ENCODE assay signal across 8 mouse cellular contexts in genomic region chr2:104743160-104743559, GRCm38 (mm10). TPM values are rescaled to one million over a fixed set of nuclear protein-coding genes. Genes with fewer than 3 reads are reported as not detected.
DNase-seq lines count a peak whose midpoint lies in the region; ATAC-seq and TF ChIP-seq lines count a peak whose summit lies in the region.

No protein-coding gene starts in this region.

- H3K27me3 ChIP-seq in forebrain, embryonic 11.5 days (ENCODE audit: control insufficient read depth, insufficient read depth, low read length), result peaks cover 10% of the 10 kb centered on the region
- no peaks in the 10 kb centered on the region for H3K27me3 ChIP-seq in kidney, adult 2 months (replicated peaks; ENCODE audit: control insufficient read depth, insufficient read depth, low read length)
- no peaks in the 10 kb centered on the region for H3K27me3 ChIP-seq in lung, embryonic 16.5 days (ENCODE audit: control insufficient read depth, insufficient read depth, low read depth, low read length)

- H3K27ac ChIP-seq in forebrain, embryonic 11.5 days (ENCODE audit: low read depth, low read length), result no peak overlapping the region
- H3K27ac ChIP-seq in kidney, adult 2 months (ENCODE audit: insufficient read depth, low read depth, low read length), result peak overlapping the region; percentile 95
- no peak overlapping the region for H3K27ac ChIP-seq in lung, embryonic 16.5 days (ENCODE audit: low read length)

- TF ChIP-seq CTCF in kidney, adult 2 months (conservative IDR thresholded peaks at IDR 0.05; ENCODE audit: insufficient read depth, insufficient read length, low read depth, low read length), result no peak

- TF ChIP-seq POLR2A in kidney, adult 2 months (IDR thresholded peaks at IDR 0.05; ENCODE audit: low read depth, low read length), result no peak

- peak; percentile 32 to 45 for DNase-seq in cerebellum, postnatal 10 days
- DNase-seq in cerebellum, postnatal 4 days (ENCODE audit: low spot score in 2 of 2), result no peak
- no peak for DNase-seq in forebrain, embryonic 11.5 days (ENCODE audit: low spot score)
- peak; percentile 82 for DNase-seq in kidney, adult 2 months
- DNase-seq in right cerebral cortex, postnatal 36 days (ENCODE audit: low spot score in 2 of 2), result no peak
- DNase-seq in gastrocnemius, postnatal 10 days, result no peak
- DNase-seq in c-Kit-positive CD71-positive TER-119-positive erythroid progenitor cells, embryonic 14.5 days (ENCODE audit: low spot score), result no peak

- H3K9me3 ChIP-seq in forebrain, embryonic 11.5 days (ENCODE audit: control insufficient read depth, low read length), result no peaks in the 10 kb centered on the region
- H3K9me3 ChIP-seq in lung, embryonic 16.5 days (ENCODE audit: control insufficient read depth, low read length), result no peaks in the 10 kb centered on the region

- no peak for ATAC-seq in forebrain, embryonic 11.5 days (replicated peaks; ENCODE audit: low FRiP score)
- peak; percentile 22 for ATAC-seq in lung, embryonic 16.5 days (ENCODE audit: low read depth)

- no peaks in the 10 kb centered on the region for H3K36me3 ChIP-seq in forebrain, embryonic 11.5 days (ENCODE audit: control insufficient read depth, insufficient read depth, low read length)
- no peaks in the 10 kb centered on the region for H3K36me3 ChIP-seq in kidney, adult 2 months (ENCODE audit: control insufficient read depth, insufficient read depth, low read length)
- no peaks in the 10 kb centered on the region for H3K36me3 ChIP-seq in lung, embryonic 16.5 days (ENCODE audit: control insufficient read depth, insufficient read depth, low read length)

- peak overlapping the region; percentile 77 for H3K9ac ChIP-seq in forebrain, embryonic 11.5 days (ENCODE audit: low read length)
- peak overlapping the region; percentile 71 for H3K9ac ChIP-seq in lung, embryonic 16.5 days (ENCODE audit: low read length)

- H3K4me2 ChIP-seq in forebrain, embryonic 11.5 days (ENCODE audit: low read depth, low read length, severe bottlenecking), result peak overlapping the region; percentile 99
- H3K4me2 ChIP-seq in lung, embryonic 16.5 days (ENCODE audit: low read depth, low read length), result peak overlapping the region; percentile 81

- H3K4me3 ChIP-seq in forebrain, embryonic 11.5 days (ENCODE audit: low read depth, low read length), result peak overlapping the region; percentile 65
- H3K4me3 ChIP-seq in kidney, adult 2 months (ENCODE audit: insufficient read depth, low read depth, low read length), result peak overlapping the region; percentile 88
- H3K4me3 ChIP-seq in lung, embryonic 16.5 days (ENCODE audit: low read length), result peak overlapping the region; percentile 70

- H3K4me1 ChIP-seq in forebrain, embryonic 11.5 days (replicated peaks; ENCODE audit: control insufficient read depth, insufficient read depth, low read length), result peaks cover 6% of the 10 kb centered on the region; the same call in 1 of the 2 replicates
- H3K4me1 ChIP-seq in kidney, adult 2 months (ENCODE audit: control insufficient read depth, insufficient read depth, low read length), result peaks cover 14% of the 10 kb centered on the region
- peaks cover 6% of the 10 kb centered on the region; the same call in 1 of the 2 replicates for H3K4me1 ChIP-seq in lung, embryonic 16.5 days (replicated peaks; ENCODE audit: control insufficient read depth, insufficient read depth, low read length)

- 21% methylated on average over 7 of the region's 7 CpGs for WGBS in forebrain, embryonic 11.5 days
- WGBS in kidney, adult 2 months, result 11% methylated on average over 7 of the region's 7 CpGs
- WGBS in lung, embryonic 16.5 days, result 8% methylated on average over 7 of the region's 7 CpGs

RNA-seq across cellular contexts. Expression of gene Depdc7, which starts 0.5 kb away (rescaled TPM):
- polyA plus RNA-seq in forebrain, embryonic 11.5 days (2014; fragmentation: Nextera tagmentation; extraction: Ambion mirVana), result 4.0 and 5.5 TPM in 2 replicates
- 15.7 and 16.0 TPM in 2 replicates for polyA plus RNA-seq in kidney, adult 2 months (2012; rRNA removed)
- polyA plus RNA-seq in lung, embryonic 16.5 days (2015; fragmentation: Nextera tagmentation; extraction: Ambion mirVana), result 7.5 and 8.0 TPM in 2 replicates
- 1 to 10 TPM; 2.3 to 3.0 TPM for total RNA-seq in gastrocnemius, postnatal 10 days (2021)

RNA-seq across cellular contexts. Expression of gene Pin1rt1, which starts 27.0 kb away (rescaled TPM):
- not detected in 2 replicates for polyA plus RNA-seq in forebrain, embryonic 11.5 days (2014; fragmentation: Nextera tagmentation; extraction: Ambion mirVana)
- polyA plus RNA-seq in kidney, adult 2 months (2012; rRNA removed), result not detected in 2 replicates
- 0.18 and 0.21 TPM in 2 replicates for polyA plus RNA-seq in lung, embryonic 16.5 days (2015; fragmentation: Nextera tagmentation; extraction: Ambion mirVana)
- not detected for total RNA-seq in gastrocnemius, postnatal 10 days (2021)

RNA-seq across cellular contexts. Expression of gene Tcp11l1, which starts 31.2 kb away (rescaled TPM):
- polyA plus RNA-seq in forebrain, embryonic 11.5 days (2014; fragmentation: Nextera tagmentation; extraction: Ambion mirVana), result 64.9 and 68.2 TPM in 2 replicates
- polyA plus RNA-seq in kidney, adult 2 months (2012; rRNA removed), result 7.0 and 8.6 TPM in 2 replicates
- polyA plus RNA-seq in lung, embryonic 16.5 days (2015; fragmentation: Nextera tagmentation; extraction: Ambion mirVana), result 20.1 and 22.8 TPM in 2 replicates
- total RNA-seq in gastrocnemius, postnatal 10 days (2021), result 1 to 10 TPM; 5.7 to 7.2 TPM

Comparison
In these comparisons a context has a peak if more than half of its experiments do, and no peak if none do; other contexts are left out.
1. DNase-seq: peak in cerebellum, postnatal 10 days (2 of 2) and kidney, adult 2 months (single experiment); none in cerebellum, postnatal 4 days (0 of 2), forebrain, embryonic 11.5 days (single experiment), right cerebral cortex, postnatal 36 days (0 of 2), gastrocnemius, postnatal 10 days (single experiment) and c-Kit-positive CD71-positive TER-119-positive erythroid progenitor cells, embryonic 14.5 days (single experiment).
2. Peak in every context shown above with its lines, with median percentiles within 50 percentile points of each other: H3K4me3 ChIP-seq.